Mouse (Mus musculus) heart, embryonic 13.5 days (tissue): ENCODE measurements around the gene Tmem92. TPM values are rescaled to one million over a fixed set of nuclear protein-coding genes. Genes with fewer than 3 reads are reported as not detected.
A peak's percentile ranks its signal among the peaks of the same experiment; 100 is the strongest.

Experiments used
- ATAC-seq: fragments of 200-750 bp; cut with Nextera tagmentation; 2 replicates; pipeline ENCODE4 v1.8.0; 2017; ENCODE audit warnings: moderate TSS enrichment; ENCODE audit not compliant: insufficient number of reproducible peaks, low FRiP score, low TSS enrichment; ENCODE audit errors: extremely low read depth
- H3K27ac ChIP-seq: fragments of 300-500 bp; sonication (generic); replicated peaks from 2 replicates; pipeline ENCODE4 v1.5.1; 2015; ENCODE audit warnings: moderate library complexity, mild to moderate bottlenecking, inconsistent platforms
- H3K27me3 ChIP-seq: fragments of 300-500 bp; sonication (generic); replicated peaks from 2 replicates; pipeline ENCODE4 v1.6.1; 2015; ENCODE audit warnings: mild to moderate bottlenecking, inconsistent platforms
- H3K36me3 ChIP-seq: fragments of 300-500 bp; sonication (generic); 2 replicates; pipeline ENCODE4 v1.6.1; 2015; ENCODE audit warnings: mild to moderate bottlenecking, inconsistent platforms
- H3K4me1 ChIP-seq: fragments of 300-500 bp; sonication (generic); 2 replicates; pipeline ENCODE4 v1.6.1; 2015; ENCODE audit warnings: inconsistent platforms
- H3K4me2 ChIP-seq: fragments of 300-500 bp; sonication (generic); 2 replicates; pipeline ENCODE4 v1.6.1; 2015; ENCODE audit warnings: inconsistent platforms, mild to moderate bottlenecking, moderate library complexity
- H3K4me3 ChIP-seq: fragments of 300-500 bp; sonication (generic); 2 replicates; pipeline ENCODE4 v1.5.1; 2015; ENCODE audit warnings: moderate library complexity, mild to moderate bottlenecking, inconsistent platforms
- H3K9ac ChIP-seq: fragments of 300-500 bp; sonication (generic); 2 replicates; pipeline ENCODE4 v1.6.1; 2015; ENCODE audit warnings: inconsistent platforms, mild to moderate bottlenecking, moderate library complexity
- H3K9me3 ChIP-seq: fragments of 300-500 bp; sonication (generic); 2 replicates; pipeline ENCODE4 v1.6.1; 2016; ENCODE audit warnings: inconsistent platforms
- WGBS: fragments of 180-500 bp; shearing (Covaris S2); methylation state at CpG from one replicate; pipeline ENCODE4 v1.1.7; 2015; ENCODE audit warnings: mixed read lengths; 5-methylcytosine and 5-hydroxymethylcytosine counted together
- polyA plus RNA-seq: library from polyadenylated mRNA; unstranded; fragments of >200 nt; fragmentation: Nextera tagmentation; extraction: Ambion mirVana; gene quantifications from 2 replicates; pipeline ENCODE4 v1.2.1, GENCODE M21; 2015

Gene Tmem92
- polyA plus RNA-seq, 1 experiment from 2014 or later, result not detected

DNA sequence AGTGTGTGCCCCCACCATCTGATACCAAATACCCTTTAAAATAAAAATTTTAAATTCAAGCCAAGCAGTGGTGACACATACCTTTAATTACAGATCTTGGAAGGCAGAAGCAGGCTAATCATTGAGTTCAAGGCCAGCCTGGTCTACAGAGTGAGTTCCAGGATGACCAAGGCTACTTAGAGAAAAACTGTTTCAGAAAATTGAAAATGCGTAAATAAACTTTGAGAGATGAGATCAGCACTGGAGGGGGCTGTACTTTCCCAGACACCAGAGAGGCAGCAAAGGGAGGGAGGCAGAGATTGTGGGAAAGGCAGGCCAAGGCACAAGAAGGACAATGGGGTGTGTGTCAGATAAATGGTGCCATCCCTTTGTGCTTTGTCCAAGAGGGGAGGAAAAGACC lies 20.2 kb downstream of the Tmem92 start:
- ATAC-seq, result no peak
- no peak overlapping the region for H3K27ac ChIP-seq
- no peak overlapping the region for H3K9ac ChIP-seq
- peaks cover 7% of the 10 kb centered on the region; the same call in 1 of the 2 replicates for H3K9me3 ChIP-seq
- no peak overlapping the region for H3K4me3 ChIP-seq
- no peaks in the 10 kb centered on the region for H3K4me1 ChIP-seq
- no peak overlapping the region for H3K4me2 ChIP-seq
- no peaks in the 10 kb centered on the region for H3K36me3 ChIP-seq
- 81% methylated on average over 1 of the region's 1 CpGs for WGBS
- H3K27me3 ChIP-seq, result peaks cover 1% of the 10 kb centered on the region; the same call in 1 of the 2 replicates

DNA sequence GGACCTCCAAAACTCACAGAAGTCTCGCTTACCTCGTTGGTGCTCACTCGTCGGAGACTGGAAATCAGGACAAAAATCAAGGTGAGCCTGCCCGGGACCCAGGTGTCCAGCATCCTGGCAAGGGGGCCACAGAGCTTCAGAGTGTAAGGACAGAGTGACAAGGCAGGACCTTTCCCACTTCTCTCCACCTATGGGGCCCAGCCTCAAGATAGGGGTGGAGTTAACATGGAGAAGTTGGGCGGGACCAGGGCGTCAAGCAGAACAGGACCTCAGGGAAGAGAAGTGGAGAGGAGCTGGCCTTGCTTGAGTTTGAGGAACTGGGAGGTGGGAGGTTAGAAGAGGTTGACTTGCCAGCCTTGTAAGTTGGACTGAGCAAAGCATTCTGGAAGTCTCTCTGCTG lies 21.7 kb downstream of the Tmem92 start:
- Histone ChIP-seq H3K27me3 (peaks cover 11% of the 10 kb centered on the region; the same call in 1 of the 2 replicates), H3K4me3 (no peak overlapping the region), H3K4me1 (no peaks in the 10 kb centered on the region), H3K9ac (no peak overlapping the region), H3K4me2 (no peak overlapping the region), H3K9me3 (peaks cover 7% of the 10 kb centered on the region; the same call in 1 of the 2 replicates), H3K27ac (no peak overlapping the region), H3K36me3 (no peaks in the 10 kb centered on the region)
- no peak for ATAC-seq
- whole genome bisulfite sequencing, result 56% methylated on average over 7 of the region's 7 CpGs

DNA sequence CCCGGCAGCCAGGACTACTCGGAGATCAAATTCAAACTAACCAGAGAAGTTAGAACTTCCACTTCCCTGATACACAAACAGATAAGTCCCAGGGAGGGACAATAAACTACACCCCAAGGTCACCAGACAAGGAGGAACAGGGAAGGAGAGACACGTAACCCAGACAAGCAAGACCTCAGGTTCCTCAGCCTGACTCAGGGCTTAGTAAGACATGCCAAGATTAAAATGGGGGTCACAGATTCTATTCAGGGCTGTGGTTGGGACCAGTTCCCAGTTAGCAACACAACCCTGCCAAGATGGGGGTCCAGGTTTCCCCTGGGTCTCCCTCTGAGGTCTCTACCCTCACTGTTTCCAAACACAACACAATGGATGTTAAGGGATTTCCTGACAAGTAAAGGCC lies 22.1 kb downstream of the Tmem92 start:
- Histone ChIP-seq H3K27me3 (peaks cover 15% of the 10 kb centered on the region; the same call in 1 of the 2 replicates), H3K36me3 (no peaks in the 10 kb centered on the region), H3K4me1 (no peaks in the 10 kb centered on the region), H3K4me3 (no peak overlapping the region), H3K27ac (no peak overlapping the region), H3K9ac (no peak overlapping the region), H3K9me3 (peaks cover 7% of the 10 kb centered on the region; the same call in 1 of the 2 replicates), H3K4me2 (no peak overlapping the region)
- no peak for ATAC-seq
- WGBS, result 55% methylated on average over 3 of the region's 3 CpGs

DNA sequence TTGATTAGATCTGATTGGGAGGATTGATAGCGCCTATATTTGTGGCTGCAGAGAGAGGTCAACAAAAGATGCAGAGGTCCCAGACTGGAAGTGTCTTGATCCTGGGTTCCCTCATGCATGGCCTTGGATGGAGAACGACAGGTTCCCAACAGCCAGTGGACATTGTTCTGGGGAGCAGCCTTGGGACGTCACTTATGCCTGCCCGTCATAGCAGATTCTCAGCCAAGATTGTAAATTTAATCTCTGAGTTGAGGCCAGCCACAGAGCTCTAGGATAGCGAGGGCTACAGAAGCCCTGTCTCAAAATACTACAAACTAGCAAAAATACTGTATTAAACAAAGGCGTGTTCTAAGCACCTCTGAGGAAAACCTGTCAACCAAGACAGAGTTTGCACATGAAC lies 22.6 kb downstream of the Tmem92 start:
- Histone ChIP-seq H3K27me3 (peaks cover 19% of the 10 kb centered on the region; the same call in 1 of the 2 replicates), H3K4me3 (no peak overlapping the region), H3K4me2 (no peak overlapping the region), H3K4me1 (no peaks in the 10 kb centered on the region), H3K9me3 (peaks cover 4% of the 10 kb centered on the region; the same call in 1 of the 2 replicates), H3K36me3 (no peaks in the 10 kb centered on the region), H3K27ac (no peak overlapping the region), H3K9ac (no peak overlapping the region)
- ATAC-seq, result no peak
- 70% methylated on average over 6 of the region's 6 CpGs for WGBS

DNA sequence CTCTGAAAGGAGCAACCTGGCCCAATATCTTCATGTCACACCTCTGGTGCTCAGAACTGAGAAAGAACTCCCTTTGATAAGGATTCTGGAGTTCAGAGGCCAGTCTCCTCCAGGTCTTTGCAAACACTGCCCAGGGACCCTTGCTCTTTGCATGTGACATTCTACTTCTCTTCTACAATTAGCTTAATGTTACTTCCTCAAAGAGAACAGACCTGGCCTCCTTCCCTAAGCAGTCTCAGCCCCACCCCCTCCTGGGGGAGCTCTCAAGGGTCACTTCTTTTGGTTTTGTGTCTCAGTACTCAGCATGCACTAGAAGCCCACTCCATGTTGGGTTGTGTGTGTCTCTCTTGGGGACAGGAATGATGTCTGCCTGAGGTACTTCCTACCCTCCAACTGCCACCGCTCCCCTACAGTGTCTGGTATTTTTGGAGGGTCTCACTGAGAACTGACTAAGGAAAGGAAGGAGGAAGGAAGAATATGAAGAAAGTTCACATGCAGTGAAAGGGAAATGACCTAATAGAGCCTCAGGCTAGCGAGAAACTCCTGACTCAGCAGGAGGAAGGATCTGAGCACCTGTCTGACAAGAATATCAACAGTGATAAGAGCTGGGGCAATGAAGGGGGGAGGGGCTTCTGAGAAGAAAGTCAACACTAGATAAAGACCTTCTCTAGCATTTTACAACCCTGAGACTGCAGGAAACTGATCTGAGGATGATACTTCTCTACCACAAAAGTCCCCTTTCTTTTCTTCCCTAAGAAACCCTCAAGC lies 29.4 kb downstream of the Tmem92 start:
- Histone ChIP-seq H3K4me2 (no peak overlapping the region), H3K27ac (no peak overlapping the region), H3K4me1 (no peaks in the 10 kb centered on the region), H3K9me3 (no peaks in the 10 kb centered on the region), H3K9ac (no peak overlapping the region), H3K4me3 (no peak overlapping the region), H3K36me3 (no peaks in the 10 kb centered on the region), H3K27me3 (peaks cover 24% of the 10 kb centered on the region; the same call in 1 of the 2 replicates)
- ATAC-seq, result no peak
- WGBS, result 32% methylated on average over 2 of the region's 2 CpGs

DNA sequence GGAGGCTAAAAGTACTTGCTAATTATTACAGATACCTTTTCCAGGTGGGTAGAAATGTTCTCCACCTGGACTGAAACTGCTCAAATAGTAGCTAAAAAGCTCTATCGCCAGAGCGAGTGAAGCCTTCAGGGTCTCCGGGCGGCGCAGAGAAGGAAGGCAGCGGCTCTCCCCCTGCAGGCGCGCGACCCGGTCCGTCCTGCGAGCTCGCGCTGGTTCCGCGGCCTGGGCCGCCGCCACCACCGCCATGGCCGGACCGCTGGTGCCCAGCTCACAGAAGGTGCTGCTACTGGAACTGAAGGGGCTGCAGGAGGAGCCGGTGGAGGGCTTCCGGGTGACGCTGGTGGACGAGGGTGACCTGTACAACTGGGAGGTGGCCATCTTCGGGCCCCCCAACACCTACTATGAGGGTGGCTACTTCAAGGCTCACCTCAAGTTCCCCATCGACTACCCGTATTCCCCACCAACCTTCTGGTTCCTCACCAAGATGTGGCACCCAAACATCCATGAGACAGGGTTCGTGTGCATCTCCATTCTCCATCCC lies 40.7 kb downstream of the Tmem92 start, which contains the start of gene Cdc34b:
Gene Cdc34b (plus strand): TSS at position 51 of the 541 bp plus-strand sequence.
- 67% methylated on average over 29 of the region's 29 CpGs for WGBS
- ATAC-seq, result no peak
- H3K27ac ChIP-seq, result no peak within 1 kb of the TSS
- H3K36me3 ChIP-seq, result no peaks in the 10 kb centered on the region
- no peak within 1 kb of the TSS for H3K4me3 ChIP-seq
- H3K4me1 ChIP-seq, result no peaks in the 10 kb centered on the region
- peaks cover 12% of the 10 kb centered on the region; the same call in 1 of the 2 replicates for H3K9me3 ChIP-seq
- H3K4me2 ChIP-seq, result no peak within 1 kb of the TSS
- no peak within 1 kb of the TSS for H3K9ac ChIP-seq
- H3K27me3 ChIP-seq, result peaks cover 47% of the 10 kb centered on the region

DNA sequence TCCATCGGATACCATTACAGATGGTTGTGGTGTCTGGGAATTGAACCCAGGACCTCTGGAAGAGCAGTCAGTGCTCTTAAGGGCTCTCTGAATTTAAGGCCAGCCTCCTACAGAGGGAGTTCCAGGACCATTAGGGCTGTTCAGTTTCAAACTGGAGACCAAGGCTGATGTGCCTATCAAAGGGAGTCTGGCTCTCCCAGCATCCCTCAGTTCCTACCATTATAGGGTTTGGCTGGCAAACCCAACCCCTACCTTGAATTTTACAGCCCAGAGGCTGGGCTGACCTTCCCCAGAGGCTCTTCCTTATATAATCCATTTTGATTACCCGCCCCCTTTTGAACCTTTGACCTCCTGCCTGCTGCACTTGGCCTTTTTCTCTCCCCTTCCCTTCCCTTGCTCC lies 46.8 kb downstream of the Tmem92 start:
- no peak overlapping the region for H3K9ac ChIP-seq
- H3K4me3 ChIP-seq, result no peak overlapping the region
- H3K27me3 ChIP-seq, result peaks cover 15% of the 10 kb centered on the region
- no peak overlapping the region for H3K27ac ChIP-seq
- H3K4me2 ChIP-seq, result no peak overlapping the region
- 66% methylated on average over 2 of the region's 2 CpGs for WGBS
- no peak for ATAC-seq
- H3K36me3 ChIP-seq, result no peaks in the 10 kb centered on the region
- no peaks in the 10 kb centered on the region for H3K4me1 ChIP-seq
- H3K9me3 ChIP-seq, result no peaks in the 10 kb centered on the region

DNA sequence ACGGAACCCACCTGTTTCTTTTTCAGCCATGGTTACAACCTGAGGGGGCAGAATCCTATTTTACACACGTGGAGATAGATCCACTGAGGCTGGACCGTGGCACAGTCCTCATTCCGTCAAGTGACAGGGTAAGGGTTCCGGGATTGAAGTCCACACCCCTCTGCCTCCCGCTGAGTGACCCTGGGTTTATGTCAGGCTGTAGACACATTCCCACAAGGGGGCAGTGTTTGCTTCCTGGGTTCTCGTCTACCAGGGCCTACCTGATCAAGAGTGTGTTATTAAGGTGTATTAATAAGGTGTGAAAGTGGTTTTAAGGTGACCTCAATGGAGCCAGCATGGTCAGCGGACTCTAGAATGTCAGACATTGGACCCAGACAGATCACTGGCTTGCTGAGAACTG lies 49.7 kb downstream of the Tmem92 start:
- Histone ChIP-seq H3K27ac (no peak overlapping the region), H3K27me3 (no peaks in the 10 kb centered on the region; the same call in none of the 2 replicates), H3K4me1 (no peaks in the 10 kb centered on the region), H3K4me2 (peak overlapping the region; percentile 27), H3K9me3 (no peaks in the 10 kb centered on the region), H3K9ac (no peak overlapping the region), H3K36me3 (no peaks in the 10 kb centered on the region), H3K4me3 (no peak overlapping the region)
- no peak for ATAC-seq
- 31% methylated on average over 8 of the region's 8 CpGs for WGBS

DNA sequence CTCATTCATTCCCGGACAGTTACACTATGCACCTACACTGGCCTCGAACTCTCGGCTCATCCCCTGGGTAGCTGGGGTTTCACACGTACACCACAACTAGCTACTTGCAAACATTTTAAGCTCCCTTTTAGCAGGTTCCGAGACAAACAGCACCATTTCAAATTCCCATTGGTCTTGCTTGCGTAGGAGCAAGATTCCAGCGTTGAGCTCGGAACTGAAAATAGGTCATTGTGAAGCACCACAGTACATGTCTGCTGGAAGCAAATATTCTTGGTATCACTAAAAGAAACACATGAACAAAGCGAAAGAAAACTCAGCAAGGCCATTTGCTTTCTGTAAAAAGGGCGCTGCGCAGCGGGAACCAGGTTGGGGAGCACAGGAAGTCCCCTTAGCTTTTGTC lies 51.3 kb downstream of the Tmem92 start:
- Histone ChIP-seq H3K36me3 (no peaks in the 10 kb centered on the region), H3K9me3 (no peaks in the 10 kb centered on the region), H3K4me3 (no peak overlapping the region), H3K4me2 (no peak overlapping the region), H3K27ac (no peak overlapping the region), H3K27me3 (no peaks in the 10 kb centered on the region; the same call in 1 of the 2 replicates), H3K4me1 (no peaks in the 10 kb centered on the region), H3K9ac (no peak overlapping the region)
- 70% methylated on average over 12 of the region's 12 CpGs for WGBS
- no peak for ATAC-seq

DNA sequence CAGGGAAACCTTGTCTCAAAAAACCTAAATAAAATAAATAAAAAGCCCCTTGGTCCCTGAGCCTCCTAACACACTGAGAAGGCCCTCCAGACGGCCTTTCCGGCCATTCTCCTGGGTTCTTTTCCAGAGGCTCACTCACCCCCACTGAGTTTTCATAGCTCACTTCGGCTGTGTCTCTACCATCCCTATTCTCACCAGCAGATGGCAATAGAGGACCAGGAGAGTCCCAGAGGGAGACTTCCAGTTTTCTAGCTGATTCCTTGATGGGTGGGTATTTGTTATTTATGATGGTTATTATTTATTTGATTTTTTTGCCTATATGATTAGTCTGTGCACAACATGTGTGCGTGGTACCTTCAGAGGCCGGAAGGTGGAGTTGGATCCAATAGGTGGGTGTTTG lies 52.2 kb downstream of the Tmem92 start:
- H3K9ac ChIP-seq, result no peak overlapping the region
- H3K4me2 ChIP-seq, result no peak overlapping the region
- no peaks in the 10 kb centered on the region for H3K36me3 ChIP-seq
- H3K4me3 ChIP-seq, result no peak overlapping the region
- no peaks in the 10 kb centered on the region for H3K4me1 ChIP-seq
- no peak overlapping the region for H3K27ac ChIP-seq
- H3K9me3 ChIP-seq, result no peaks in the 10 kb centered on the region
- WGBS, result 25% methylated on average over 5 of the region's 5 CpGs
- ATAC-seq, result no peak
- no peaks in the 10 kb centered on the region; the same call in 1 of the 2 replicates for H3K27me3 ChIP-seq

DNA sequence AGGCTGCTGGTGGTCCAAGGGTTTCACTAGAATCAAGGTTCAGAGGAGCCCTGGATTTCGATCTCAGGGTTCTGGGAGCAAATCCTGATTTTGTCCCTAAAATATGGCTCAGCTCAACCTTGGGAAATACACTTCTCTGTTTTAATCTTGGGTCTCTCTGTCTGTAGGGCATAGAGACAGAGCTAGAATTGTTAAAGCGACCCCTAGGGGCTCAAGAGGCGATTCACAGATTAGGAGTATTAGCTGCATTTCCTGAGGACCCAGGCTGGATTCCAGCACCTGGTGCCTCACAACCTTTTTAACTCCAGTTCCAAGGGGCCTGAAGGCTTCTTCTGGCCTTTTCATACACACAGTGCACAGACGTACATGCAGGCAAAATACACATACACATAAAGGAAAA lies 52.9 kb downstream of the Tmem92 start:
- H3K27ac ChIP-seq, result no peak overlapping the region
- no peaks in the 10 kb centered on the region; the same call in 1 of the 2 replicates for H3K27me3 ChIP-seq
- no peaks in the 10 kb centered on the region for H3K36me3 ChIP-seq
- H3K4me1 ChIP-seq, result no peaks in the 10 kb centered on the region
- no peak overlapping the region for H3K4me2 ChIP-seq
- 28% methylated on average over 4 of the region's 4 CpGs for WGBS
- ATAC-seq, result no peak
- no peaks in the 10 kb centered on the region for H3K9me3 ChIP-seq
- H3K9ac ChIP-seq, result no peak overlapping the region
- H3K4me3 ChIP-seq, result no peak overlapping the region
